Mouse (Mus musculus): Measurements from ENCODE around the gene Desi1.

DNA sequence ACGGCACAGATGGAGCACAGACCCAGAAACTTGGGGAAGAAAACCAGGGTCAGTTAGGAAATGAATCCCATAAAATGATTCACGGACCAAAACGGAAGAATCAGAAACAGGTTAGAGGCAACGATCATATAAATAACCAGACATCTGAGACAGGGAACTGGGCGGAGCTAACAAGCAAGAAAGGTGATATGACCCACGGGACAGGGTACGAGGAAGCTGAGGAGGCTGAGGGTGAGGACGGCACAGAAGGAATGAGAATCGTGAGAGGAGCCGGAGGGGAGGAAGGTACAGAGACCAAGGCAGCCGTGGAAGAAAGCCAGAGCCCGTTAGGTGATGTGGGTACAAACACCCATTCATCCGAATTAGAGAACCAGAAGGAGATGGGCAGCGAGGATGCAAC lies 30.2 kb upstream of the Desi1 start:
- TF ChIP-seq EP300 (IDR thresholded peaks at IDR 0.05; ENCODE audit: insufficient read depth, low read depth, low read length) (no peak), CTCF (IDR thresholded peaks at IDR 0.05) (no peak), POLR2A (IDR thresholded peaks at IDR 0.05; ENCODE audit: insufficient read depth, low read depth, low read length) (no peak)
